Mouse (Mus musculus) embryo, embryonic 10.5 days (tissue): ENCODE data around the gene Olfr777.
"Not testable (repeated sequence)": the region's sequence is repeated elsewhere in the genome, so short reads cannot be mapped to it uniquely, and the experiment has no call there.

Experiments used
- DNase-seq: peaks from one replicate; pipeline ENCODE4 v3.0.0-alpha.2; 2015; ENCODE audit warnings: low spot score

The Olfr777 gene

DNA sequence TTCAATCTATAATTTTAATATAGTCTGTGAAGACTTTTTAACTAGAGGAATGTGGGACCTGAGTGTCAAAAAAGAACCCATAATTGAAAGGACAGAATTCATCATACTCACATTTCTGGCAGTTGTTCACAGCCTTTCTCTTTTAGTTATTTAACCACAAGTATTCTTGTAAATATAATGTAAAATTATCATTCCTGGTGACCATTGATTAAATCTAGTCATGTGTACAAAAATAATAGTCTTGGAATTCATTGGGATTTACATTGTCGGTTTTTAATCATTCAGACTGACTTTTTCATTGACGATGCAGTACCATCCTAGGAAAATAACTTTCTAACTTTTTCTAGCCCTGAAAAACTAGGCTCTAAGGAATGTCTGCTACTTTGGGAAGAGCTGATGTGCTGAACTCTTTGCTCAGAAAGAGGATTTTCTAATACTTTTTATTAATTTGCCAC is at the start of gene Olfr777:
Gene Olfr777 (minus strand): TSS at position 405 of the 455 bp plus-strand sequence.
- no peak for DNase-seq

- DNase-seq, result no peak
These were observed 46.5 kb upstream of the Olfr777 start, which contains the start of gene Olfr780 for GRCm38 (mm10) chr10:129317817-129318216. Gene Olfr780 (plus strand): TSS chr10:129318117.

DNA sequence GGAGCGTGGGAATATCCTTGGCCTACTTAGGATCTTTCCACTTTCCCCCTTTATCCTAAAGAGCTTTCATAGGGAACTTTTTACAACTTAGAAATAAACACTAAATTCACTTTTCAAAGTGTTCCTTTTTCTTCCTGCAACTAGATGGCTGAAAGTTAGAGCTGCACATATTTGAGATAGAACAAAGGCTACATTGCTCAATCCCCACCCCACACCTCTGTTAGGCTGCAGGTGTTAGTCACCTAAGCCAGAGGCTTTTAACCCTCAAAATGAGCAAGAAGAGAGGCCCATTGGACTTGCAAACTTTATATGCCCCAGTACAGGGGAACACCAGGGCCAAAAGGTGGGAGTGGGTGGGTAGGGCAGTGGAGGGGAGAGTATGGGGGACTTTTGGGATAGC is 42.2 kb upstream of the Olfr777 start:
- not testable (repeated sequence) for DNase-seq

DNA sequence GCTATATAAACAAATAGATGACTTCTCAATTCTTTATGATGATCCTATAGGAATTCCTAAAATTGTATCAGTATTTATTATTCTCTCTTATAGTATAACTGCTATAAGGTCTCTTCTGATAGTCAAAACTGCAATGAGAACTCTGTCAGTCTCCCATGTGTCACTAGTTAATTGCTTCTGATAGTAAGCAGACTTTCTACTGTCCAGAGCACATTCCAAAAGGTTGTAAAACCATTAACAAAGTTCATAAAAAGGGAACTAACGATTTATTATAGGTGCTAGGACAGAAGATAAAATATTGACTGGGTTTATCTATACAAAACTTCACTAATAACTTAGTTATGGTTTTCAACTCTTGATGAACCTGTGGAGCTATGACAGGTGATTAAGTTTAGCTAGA is 41.7 kb upstream of the Olfr777 start:
- not testable (repeated sequence) for DNase-seq

DNA sequence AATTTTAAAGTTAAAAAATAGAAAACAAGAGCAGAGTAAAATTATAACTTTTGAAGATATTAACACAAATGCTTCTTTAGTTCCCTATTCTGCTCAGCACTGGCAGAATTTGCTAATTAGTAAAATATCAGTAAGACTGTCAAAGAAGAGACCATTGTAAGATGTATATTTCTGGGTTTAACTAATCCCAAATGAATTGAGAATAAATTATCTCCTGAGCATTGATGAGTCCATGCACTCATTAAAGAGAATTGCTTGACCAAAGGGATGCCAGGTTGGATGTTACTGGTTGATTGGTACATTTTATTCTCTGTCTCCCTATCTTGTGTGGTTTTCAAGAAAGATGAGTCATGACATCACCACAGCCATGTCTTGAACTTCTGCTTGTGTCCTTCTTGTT is 12.5 kb downstream of the Olfr777 start, which contains the start of gene Olfr776:
Gene Olfr776 (plus strand): TSS at position 301 of the 400 bp plus-strand sequence.
- no peak for DNase-seq

DNA sequence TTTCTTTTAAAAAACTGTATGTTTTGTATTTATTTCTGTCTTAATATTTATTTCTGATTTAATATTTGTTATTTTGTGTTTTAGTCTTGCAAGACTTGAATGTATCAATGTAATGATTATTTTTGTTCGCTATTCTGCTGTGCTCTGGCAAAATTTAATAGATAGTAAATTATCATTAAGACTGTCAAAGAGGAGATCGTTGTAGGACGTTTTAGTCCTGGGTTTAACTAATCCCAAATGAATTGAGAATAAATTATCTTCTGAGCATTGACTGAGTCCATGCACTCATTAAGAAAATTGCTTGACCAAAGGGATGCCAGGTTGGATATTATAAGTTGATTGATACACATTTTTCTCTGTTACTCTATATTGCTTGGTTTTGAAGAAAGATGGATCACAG is 23.2 kb downstream of the Olfr777 start, which contains the start of gene Olfr775:
Gene Olfr775 (plus strand): TSS at position 301 of the 400 bp plus-strand sequence.
- no peak for DNase-seq

DNA sequence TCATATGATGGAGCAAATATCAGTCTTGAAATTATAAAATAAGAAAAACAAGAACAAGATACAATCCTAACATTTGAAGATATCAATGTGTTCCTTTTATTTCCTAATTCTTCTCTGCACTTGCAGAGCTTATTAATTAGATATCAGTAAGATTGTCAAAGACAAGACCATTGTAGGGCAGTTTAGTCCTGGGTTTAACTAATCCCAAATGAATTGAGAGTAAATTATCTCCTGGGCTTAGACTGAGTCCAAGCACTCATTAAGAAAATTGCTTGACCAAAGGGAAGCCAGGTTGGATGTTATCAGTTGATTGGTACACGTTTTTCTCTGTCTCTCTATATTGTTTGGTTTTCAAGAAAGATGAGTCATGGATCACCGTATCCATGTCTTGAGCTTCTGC is 35.4 kb downstream of the Olfr777 start, which contains the start of gene Olfr774:
Gene Olfr774 (plus strand): TSS at position 301 of the 400 bp plus-strand sequence.
- no peak for DNase-seq

DNA sequence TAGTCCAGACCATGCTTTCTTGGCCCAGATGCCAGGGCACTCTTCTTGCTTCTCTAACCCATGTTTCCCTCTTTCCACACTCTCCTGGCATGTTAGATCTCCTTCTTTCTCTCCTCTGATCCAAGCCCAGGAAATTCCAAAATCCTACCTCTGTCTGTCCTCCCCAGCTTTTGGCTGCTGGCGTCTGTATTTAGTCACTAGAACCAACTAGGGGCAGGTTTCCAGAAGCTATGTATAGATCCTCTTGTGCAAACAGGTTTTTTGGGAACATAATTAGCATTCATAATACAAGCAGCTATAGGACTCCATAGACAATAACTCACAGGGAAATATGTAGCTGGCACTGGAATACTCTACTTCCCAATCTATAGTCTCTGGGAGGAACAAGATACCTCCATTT is 40.5 kb downstream of the Olfr777 start:
- DNase-seq, result no peak
